Mouse (Mus musculus): ENCODE data around the gene Mex3a. TPM values are rescaled to one million over a fixed set of nuclear protein-coding genes. Genes with fewer than 3 reads are reported as not detected.
A peak's percentile ranks its signal among the peaks of the same experiment; 100 is the strongest.

The Mex3a gene
- total and polyA plus RNA-seq, 2 experiments, result under 0.01 to 0.04 TPM

DNA sequence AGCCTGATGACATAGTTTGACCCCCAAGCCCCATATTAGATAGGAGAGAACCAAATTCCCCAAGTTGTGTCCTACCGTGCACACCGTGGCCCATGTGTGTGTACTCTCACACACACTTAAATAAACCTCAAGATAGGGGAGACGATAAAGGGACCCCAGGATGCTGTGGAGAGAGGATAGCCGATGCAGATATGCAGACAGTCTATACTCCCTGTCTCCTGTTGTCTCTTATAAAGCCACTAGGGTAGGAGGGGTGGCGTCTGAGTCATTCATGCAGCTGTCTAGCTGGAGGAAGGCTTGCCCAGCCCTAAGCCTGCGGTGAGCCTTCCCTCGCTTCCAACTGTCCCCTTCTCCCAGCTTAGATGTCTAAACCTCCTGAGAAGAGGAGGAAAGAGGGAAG is 32.1 kb upstream of the Mex3a start:
- no peaks in the 10 kb centered on the region for H3K36me3 ChIP-seq (ENCODE audit: control insufficient read depth, insufficient read depth, low read length)
- TF ChIP-seq CTCF (IDR thresholded peaks at IDR 0.05; ENCODE audit: low read depth, low read length) (no peak), POLR2A (IDR thresholded peaks at IDR 0.05; ENCODE audit: extremely low read depth, insufficient read depth, low read length) (no peak)
- peak overlapping the region; percentile 95 for H3K27ac ChIP-seq (replicated peaks; ENCODE audit: insufficient read depth, low read depth, low read length)
- no peaks in the 10 kb centered on the region for H3K27me3 ChIP-seq (ENCODE audit: control insufficient read depth, insufficient read depth, low read length)
- H3K79me2 ChIP-seq (ENCODE audit: control insufficient read depth, insufficient read depth, low read length), result peaks cover 6% of the 10 kb centered on the region
- 30% methylated on average over 7 of the region's 7 CpGs for WGBS
- H3K9ac ChIP-seq (ENCODE audit: low read depth, low read length), result peak overlapping the region; percentile 60
- peaks cover 46% of the 10 kb centered on the region for H3K4me1 ChIP-seq (ENCODE audit: control insufficient read depth, insufficient read depth, low read length)
- DNase-seq (ENCODE audit: extremely low read depth, low read depth, low spot score), result peak; percentile 39
- H3K4me3 ChIP-seq (ENCODE audit: insufficient read depth, low read depth, low read length), result peak overlapping the region; percentile 40

DNA sequence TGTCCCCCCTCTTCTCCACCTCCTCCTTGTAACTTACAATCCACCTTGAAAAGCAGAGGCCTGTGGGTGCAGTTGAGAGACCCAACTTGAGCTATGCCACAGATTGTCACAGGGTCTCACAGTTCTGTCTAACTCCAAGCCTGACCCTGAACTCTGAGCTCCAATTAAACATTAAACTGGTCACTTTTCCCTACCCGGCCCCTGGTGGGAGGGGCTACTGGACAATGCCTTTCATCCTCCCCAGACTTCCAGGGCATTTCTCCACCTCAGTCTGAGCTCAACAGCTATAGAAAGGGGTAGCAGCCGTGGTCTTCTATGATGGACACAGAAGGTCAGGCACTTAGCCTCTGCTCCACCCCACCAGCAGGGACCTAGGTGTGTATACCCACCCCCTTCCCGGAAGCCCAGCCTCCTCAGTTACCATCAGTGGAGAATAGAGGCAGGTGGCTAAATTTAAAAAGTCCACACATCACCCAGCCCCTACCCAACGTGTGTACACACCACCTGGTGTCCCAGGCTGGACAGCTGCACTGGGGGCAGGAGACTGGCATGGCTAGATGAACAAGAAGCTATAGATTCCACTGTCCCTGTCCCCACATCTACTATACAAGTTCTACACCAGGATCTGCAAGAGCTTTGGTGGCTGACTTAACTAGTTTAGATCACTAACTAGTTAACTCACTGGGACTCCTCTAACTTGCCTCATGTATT is 31.4 kb upstream of the Mex3a start:
- peaks cover 39% of the 10 kb centered on the region for H3K4me1 ChIP-seq (ENCODE audit: control insufficient read depth, insufficient read depth, low read length)
- peak overlapping the region; percentile 60 for H3K9ac ChIP-seq (ENCODE audit: low read depth, low read length)
- H3K79me2 ChIP-seq (ENCODE audit: control insufficient read depth, insufficient read depth, low read length), result peaks cover 6% of the 10 kb centered on the region
- H3K4me3 ChIP-seq (ENCODE audit: insufficient read depth, low read depth, low read length), result peak overlapping the region; percentile 40; the same call in 1 of the 2 replicates
- DNase-seq (ENCODE audit: extremely low read depth, low read depth, low spot score), result peak; percentile 87
- TF ChIP-seq CTCF (IDR thresholded peaks at IDR 0.05; ENCODE audit: low read depth, low read length) (no peak), POLR2A (IDR thresholded peaks at IDR 0.05; ENCODE audit: extremely low read depth, insufficient read depth, low read length) (no peak)
- 25% methylated on average over 4 of the region's 4 CpGs for WGBS
- peak overlapping the region; percentile 95 for H3K27ac ChIP-seq (replicated peaks; ENCODE audit: insufficient read depth, low read depth, low read length)
- H3K27me3 ChIP-seq (ENCODE audit: control insufficient read depth, insufficient read depth, low read length), result no peaks in the 10 kb centered on the region
- H3K36me3 ChIP-seq (ENCODE audit: control insufficient read depth, insufficient read depth, low read length), result no peaks in the 10 kb centered on the region

DNA sequence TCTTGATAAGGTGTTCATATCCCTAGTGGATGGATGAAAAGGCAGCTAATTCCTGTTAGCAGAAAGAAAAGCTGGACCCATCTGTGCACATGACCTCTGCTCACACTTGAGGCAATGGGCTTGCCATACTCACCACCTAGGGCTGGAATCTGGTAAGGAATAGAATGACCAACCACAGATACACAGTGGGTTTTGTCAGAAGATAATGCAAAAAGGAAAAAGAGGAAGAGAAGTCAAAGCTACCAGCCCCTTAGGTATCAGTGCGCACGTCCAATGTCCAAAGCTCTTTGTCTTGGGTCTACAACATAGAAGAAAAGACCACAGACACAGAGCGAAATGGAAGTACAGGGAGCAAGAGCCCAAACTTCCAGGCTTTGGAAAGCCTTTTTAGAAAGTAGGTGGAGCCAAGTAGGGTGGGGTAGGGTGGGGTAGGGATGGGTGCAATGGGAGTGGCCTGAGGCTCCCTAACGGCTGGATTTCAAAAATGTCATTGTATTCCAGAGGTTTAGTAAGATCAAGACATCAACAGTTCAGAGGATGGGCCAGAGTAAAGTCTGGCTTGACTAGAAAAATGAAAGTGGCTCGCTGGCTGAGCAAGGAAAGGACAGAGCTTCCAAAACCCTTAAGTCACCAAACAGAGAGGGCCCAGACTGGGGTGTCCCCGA is 30.7 kb upstream of the Mex3a start:
- no peaks in the 10 kb centered on the region for H3K27me3 ChIP-seq (ENCODE audit: control insufficient read depth, insufficient read depth, low read length)
- H3K79me2 ChIP-seq (ENCODE audit: control insufficient read depth, insufficient read depth, low read length), result peaks cover 6% of the 10 kb centered on the region
- peak overlapping the region; percentile 75 for H3K4me3 ChIP-seq (ENCODE audit: insufficient read depth, low read depth, low read length)
- H3K36me3 ChIP-seq (ENCODE audit: control insufficient read depth, insufficient read depth, low read length), result no peaks in the 10 kb centered on the region
- TF ChIP-seq POLR2A (IDR thresholded peaks at IDR 0.05; ENCODE audit: extremely low read depth, insufficient read depth, low read length), result no peak
- no peak for TF ChIP-seq CTCF (IDR thresholded peaks at IDR 0.05; ENCODE audit: low read depth, low read length)
- peak overlapping the region; percentile 76 for H3K27ac ChIP-seq (replicated peaks; ENCODE audit: insufficient read depth, low read depth, low read length)
- 57% methylated on average over 6 of the region's 6 CpGs for WGBS
- no peak for DNase-seq (ENCODE audit: extremely low read depth, low read depth, low spot score)
- H3K4me1 ChIP-seq (ENCODE audit: control insufficient read depth, insufficient read depth, low read length), result peaks cover 36% of the 10 kb centered on the region
- peak overlapping the region; percentile 81 for H3K9ac ChIP-seq (ENCODE audit: low read depth, low read length)

DNA sequence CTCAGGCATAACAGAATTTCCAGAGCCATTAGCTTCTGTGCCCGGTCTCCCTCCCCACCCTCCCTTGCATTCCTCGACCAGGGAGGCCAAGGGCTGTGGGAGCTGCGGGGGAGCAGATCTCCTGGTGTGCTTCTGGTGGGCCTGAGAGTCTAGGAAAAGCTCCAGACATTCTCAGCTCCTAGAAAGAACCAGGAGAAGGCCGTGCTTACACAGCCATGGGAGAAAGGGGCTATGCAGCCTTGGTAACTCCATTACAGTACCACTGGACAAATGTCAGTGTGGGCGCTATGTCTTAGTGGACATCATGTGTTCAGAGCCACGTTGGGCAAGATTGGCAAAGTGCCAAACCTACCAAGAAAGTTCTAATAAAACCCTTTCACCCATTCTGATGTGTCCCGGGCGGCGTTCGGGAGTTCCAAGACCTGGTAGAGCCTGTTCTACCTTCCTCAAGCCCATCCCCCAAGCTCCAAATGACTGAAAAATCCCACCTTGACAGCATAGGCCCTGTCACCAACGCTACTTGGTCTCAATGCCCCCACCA is 30.1 kb upstream of the Mex3a start:
- Histone ChIP-seq H3K27ac (replicated peaks; ENCODE audit: insufficient read depth, low read depth, low read length) (peak overlapping the region; percentile 76), H3K4me1 (ENCODE audit: control insufficient read depth, insufficient read depth, low read length) (peaks cover 33% of the 10 kb centered on the region), H3K9ac (ENCODE audit: low read depth, low read length) (peak overlapping the region; percentile 81), H3K36me3 (ENCODE audit: control insufficient read depth, insufficient read depth, low read length) (no peaks in the 10 kb centered on the region), H3K4me3 (ENCODE audit: insufficient read depth, low read depth, low read length) (peak overlapping the region; percentile 75), H3K79me2 (ENCODE audit: control insufficient read depth, insufficient read depth, low read length) (peaks cover 3% of the 10 kb centered on the region; the same call in 1 of the 2 replicates), H3K27me3 (ENCODE audit: control insufficient read depth, insufficient read depth, low read length) (no peaks in the 10 kb centered on the region)
- 17% methylated on average over 11 of the region's 11 CpGs for WGBS
- peak; percentile 51 for DNase-seq (ENCODE audit: extremely low read depth, low read depth, low spot score)
- TF ChIP-seq CTCF (IDR thresholded peaks at IDR 0.05; ENCODE audit: low read depth, low read length) (no peak), POLR2A (IDR thresholded peaks at IDR 0.05; ENCODE audit: extremely low read depth, insufficient read depth, low read length) (no peak)

DNA sequence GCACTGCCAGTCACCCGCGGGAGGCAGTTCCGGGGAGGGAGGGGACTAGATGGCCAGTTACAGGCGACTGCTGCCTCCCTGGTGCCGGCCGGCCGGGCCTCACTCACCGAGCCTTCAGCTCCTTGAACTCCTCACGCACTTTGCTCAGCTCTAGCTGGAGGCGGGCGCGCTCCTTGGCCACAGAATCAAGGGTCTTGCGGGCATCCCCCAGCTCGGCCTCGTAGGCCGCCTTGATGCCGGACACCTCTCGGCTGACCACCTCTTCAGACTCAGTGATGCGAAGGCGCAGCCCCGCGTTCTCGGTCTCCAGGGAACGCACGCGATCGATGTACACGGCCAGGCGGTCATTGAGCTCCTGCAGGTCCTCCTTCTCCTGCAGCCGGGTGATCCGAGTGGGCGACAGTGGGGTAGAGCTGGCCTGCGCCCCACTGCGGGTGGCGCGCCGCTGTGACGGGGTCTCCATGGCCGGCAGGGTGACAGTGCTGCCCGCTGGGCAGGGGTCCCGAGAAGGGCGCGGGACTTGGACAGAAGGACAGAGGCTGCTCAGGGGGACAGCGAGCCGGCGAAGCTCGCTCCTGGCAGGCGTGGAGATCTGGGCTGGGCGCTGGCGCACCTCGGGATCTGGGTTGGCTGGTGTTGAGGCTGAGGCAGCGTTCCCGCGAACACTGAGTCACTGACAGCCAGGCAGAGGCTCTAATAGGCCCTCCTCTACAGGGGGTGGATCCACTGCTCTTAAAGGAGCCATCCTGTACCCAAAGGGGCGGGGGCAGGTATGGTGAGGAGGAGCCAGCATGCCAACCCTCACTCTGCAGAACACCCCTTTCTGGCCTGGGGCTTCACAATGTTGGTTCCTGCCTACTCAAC is 29.3 kb upstream of the Mex3a start:
- WGBS, result under 1% methylated on average over 55 of the region's 55 CpGs
- peak overlapping the region; percentile 76 for H3K27ac ChIP-seq (replicated peaks; ENCODE audit: insufficient read depth, low read depth, low read length)
- peak; percentile 88 for DNase-seq (ENCODE audit: extremely low read depth, low read depth, low spot score)
- no peaks in the 10 kb centered on the region for H3K36me3 ChIP-seq (ENCODE audit: control insufficient read depth, insufficient read depth, low read length)
- peak overlapping the region; percentile 75 for H3K4me3 ChIP-seq (ENCODE audit: insufficient read depth, low read depth, low read length)
- no peaks in the 10 kb centered on the region for H3K27me3 ChIP-seq (ENCODE audit: control insufficient read depth, insufficient read depth, low read length)
- H3K9ac ChIP-seq (ENCODE audit: low read depth, low read length), result peak overlapping the region; percentile 81
- TF ChIP-seq CTCF (IDR thresholded peaks at IDR 0.05; ENCODE audit: low read depth, low read length) (no peak), POLR2A (IDR thresholded peaks at IDR 0.05; ENCODE audit: extremely low read depth, insufficient read depth, low read length) (peak; percentile 96)
- H3K79me2 ChIP-seq (ENCODE audit: control insufficient read depth, insufficient read depth, low read length), result peaks cover 3% of the 10 kb centered on the region; the same call in 1 of the 2 replicates
- H3K4me1 ChIP-seq (ENCODE audit: control insufficient read depth, insufficient read depth, low read length), result peaks cover 26% of the 10 kb centered on the region

Measured in liver, adult 2 months (tissue).